Mouse (Mus musculus): ENCODE data around the gene Ganc.

The Ganc gene

DNA sequence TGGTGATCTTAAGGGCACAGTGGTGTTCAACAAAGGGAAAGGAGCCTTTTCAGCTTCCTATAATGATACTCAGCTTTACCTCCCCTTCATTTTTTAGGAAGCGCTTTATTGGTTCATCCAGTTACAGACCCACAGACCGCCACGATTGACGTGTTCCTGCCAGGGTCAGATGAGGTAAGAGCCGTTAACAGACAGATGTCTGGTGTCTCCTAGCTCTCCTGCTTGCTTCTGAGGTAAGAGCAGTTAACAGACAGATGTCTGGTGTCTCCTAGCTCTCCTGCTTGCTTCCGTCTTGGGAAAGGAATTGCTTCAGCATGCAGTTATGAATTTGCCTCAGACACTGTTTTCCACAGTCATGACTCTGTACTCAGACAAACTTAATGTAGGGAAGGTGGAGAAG lies 47.0 kb downstream of the Ganc start:
- no peak for DNase-seq (ENCODE audit: low spot score in 2 of 2)

- no peak for DNase-seq (ENCODE audit: low spot score in 2 of 2)
These were observed 48.9 kb downstream of the Ganc start for GRCm38 (mm10) chr2:120452600-120452999.

GRCm38 (mm10) chr2:120454987-120455386 lies 51.3 kb downstream of the Ganc start:
- no peak for DNase-seq (ENCODE audit: low spot score in 2 of 2)

GRCm38 (mm10) chr2:120455719-120456118 lies 52.0 kb downstream of the Ganc start, which contains the start of gene Capn3:
Gene Capn3 (plus strand): TSS chr2:120456019.
- DNase-seq (ENCODE audit: low spot score in 2 of 2) = no peak

GRCm38 (mm10) chr2:120460216-120460615 lies 56.5 kb downstream of the Ganc start:
- DNase-seq (ENCODE audit: low spot score in 2 of 2) = no peak

GRCm38 (mm10) chr2:120463328-120463727 lies 59.6 kb downstream of the Ganc start:
- no peak for DNase-seq (ENCODE audit: low spot score in 2 of 2)

DNA sequence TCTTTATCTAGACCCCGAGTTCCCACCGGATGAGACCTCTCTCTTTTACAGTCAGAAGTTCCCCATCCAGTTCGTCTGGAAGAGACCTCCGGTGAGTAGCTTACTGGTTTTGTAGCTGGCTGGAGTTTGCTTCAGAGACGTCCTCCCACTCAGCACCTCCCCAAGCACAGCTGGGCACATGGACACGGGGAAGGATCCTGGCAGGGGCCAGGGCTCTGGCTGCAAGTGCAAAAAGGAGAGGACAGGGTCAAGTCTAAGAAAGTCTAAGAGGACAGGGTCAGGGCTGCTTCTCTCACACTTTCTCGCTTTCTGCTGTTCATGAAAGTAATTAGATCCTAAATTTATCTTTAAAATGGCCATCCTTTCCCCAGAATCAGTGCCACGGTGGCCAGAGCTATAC lies 60.4 kb downstream of the Ganc start:
- DNase-seq (ENCODE audit: low spot score in 2 of 2) = no peak

GRCm38 (mm10) chr2:120464732-120465396 lies 61.2 kb downstream of the Ganc start:
- DNase-seq (ENCODE audit: low spot score in 2 of 2) = no peak

GRCm38 (mm10) chr2:120465397-120465785 lies 61.7 kb downstream of the Ganc start:
- DNase-seq (ENCODE audit: low spot score in 2 of 2) = no peak

DNA sequence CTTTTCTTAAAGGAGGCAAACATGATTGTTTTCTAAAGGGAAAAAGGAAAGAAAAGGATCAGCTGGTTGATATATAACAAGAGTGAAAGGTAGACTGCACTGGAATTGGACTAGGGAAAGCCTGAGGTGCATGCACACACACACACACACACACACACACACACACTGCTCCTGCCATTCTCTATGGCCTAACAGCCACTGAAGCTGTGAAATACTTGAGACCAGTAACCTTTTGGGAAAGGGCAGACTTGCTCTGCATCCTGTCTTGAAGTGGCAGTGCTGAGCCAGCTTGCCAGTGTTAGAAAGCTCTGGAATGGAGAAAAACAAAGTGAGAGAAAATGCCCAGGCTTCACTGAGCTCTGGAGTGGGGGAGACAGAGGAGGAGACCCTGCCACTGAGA lies 64.3 kb downstream of the Ganc start:
- no peak for DNase-seq (ENCODE audit: low spot score in 2 of 2)

GRCm38 (mm10) chr2:120469220-120469619 lies 65.5 kb downstream of the Ganc start:
- no peak for DNase-seq (ENCODE audit: low spot score in 2 of 2)

- no peak for DNase-seq (ENCODE audit: low spot score in 2 of 2)
These were observed 66.0 kb downstream of the Ganc start for GRCm38 (mm10) chr2:120469715-120470114.

DNA sequence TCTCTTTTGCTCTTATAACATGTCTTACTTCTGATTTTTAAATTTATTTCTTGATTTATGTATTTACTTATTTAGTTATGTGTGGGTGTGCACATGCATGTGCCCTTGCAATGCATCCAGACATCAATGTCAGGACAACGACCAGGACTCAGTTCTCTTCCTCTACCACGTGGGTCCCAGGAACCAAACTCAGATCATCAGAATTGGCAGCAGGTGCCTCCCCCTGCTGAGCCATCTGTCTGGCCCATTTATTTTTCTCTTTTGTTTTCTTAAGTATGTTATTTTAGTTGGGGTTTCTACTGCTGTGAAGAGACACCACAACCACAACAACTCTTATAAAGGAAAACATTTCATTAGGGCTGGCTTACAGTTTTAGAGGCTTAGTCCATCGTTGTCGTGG lies 67.2 kb downstream of the Ganc start:
- DNase-seq (ENCODE audit: low spot score in 2 of 2) = no peak

- no peak for DNase-seq (ENCODE audit: low spot score in 2 of 2)
These were observed 72.8 kb downstream of the Ganc start for GRCm38 (mm10) chr2:120476277-120477087.

DNA sequence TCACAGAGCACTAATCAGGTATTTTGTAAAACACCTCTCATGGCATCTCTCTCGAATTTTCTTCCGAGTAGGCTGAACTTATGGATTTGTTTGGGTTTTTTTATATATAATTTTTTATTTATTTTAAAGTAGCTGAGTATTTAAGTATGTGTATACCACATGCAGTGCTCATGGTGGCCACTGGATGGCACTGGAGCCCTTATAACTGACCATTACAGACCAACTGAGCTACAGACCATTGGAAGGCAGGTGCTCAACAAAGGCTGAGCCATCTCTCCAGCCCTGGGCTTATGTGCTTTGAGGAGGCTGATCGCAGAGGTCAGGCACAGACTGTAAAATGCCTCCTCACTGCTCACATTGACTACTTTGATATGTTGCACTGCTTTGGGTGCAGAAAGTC lies 74.9 kb downstream of the Ganc start:
- peak; percentile 47 to 68 for DNase-seq (ENCODE audit: low spot score in 2 of 2)

DNA sequence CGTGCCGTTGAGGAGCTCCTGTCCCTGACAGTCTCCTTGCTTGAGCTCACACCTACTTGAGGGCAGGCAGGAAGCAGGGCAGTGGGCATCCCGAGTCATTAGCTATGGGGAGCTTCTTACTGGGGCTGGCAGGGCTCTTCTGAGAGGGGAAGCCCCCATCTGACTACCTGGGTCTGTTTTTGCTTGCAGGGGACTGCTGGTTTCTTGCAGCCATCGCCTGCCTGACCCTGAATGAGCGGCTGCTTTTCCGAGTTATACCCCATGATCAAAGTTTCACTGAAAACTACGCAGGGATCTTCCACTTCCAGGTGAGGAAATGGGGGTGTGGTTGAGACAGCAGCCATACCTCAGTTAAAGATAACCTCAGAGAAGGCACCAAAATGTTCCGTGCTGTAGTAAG lies 78.2 kb downstream of the Ganc start:
- no peak for DNase-seq (ENCODE audit: low spot score in 2 of 2)

- no peak for DNase-seq (ENCODE audit: low spot score in 2 of 2)
These were observed 79.1 kb downstream of the Ganc start for GRCm38 (mm10) chr2:120482506-120483389.

GRCm38 (mm10) chr2:120484241-120484640 lies 80.5 kb downstream of the Ganc start:
- no peak for DNase-seq (ENCODE audit: low spot score in 2 of 2)

DNA sequence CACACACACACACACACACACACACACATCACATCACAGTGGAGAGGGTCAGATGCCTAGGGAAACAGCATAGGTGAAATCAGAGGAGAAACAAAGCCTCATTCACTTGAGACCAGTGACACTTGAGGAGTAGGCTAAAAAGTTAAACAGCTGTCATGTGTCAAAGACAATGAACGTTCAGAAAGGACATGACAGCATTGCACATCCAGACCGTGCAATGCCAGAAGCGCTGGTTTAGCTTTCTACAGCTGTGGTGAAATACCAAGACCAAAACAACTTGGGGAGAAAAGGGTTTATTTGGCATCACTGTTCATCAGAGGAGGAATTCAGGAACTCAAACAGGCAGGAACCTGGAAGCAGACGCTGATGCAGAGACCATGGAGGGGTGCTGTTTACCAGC lies 89.6 kb downstream of the Ganc start:
- DNase-seq (ENCODE audit: low spot score in 2 of 2) = no peak

DNA sequence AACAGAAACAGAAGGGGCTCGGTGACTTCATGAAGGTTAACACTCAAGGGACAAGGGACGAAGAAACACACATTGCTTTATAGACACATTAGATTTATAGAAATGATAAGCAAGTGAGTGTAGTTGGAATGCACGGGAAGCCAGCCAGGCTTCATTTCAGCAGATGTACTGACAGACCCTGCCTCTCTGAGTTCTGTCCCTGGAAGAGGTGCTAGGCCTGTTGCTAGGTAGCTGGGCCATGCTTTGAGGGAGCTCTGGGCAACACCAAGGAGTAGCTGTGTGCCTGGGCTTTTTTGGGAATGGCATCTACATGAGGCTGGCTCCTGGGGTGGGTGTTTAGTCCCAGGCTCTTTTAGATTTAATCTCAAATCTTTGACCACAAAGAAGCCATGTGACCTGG lies 92.8 kb downstream of the Ganc start:
- no peak for DNase-seq (ENCODE audit: low spot score in 2 of 2)

DNA sequence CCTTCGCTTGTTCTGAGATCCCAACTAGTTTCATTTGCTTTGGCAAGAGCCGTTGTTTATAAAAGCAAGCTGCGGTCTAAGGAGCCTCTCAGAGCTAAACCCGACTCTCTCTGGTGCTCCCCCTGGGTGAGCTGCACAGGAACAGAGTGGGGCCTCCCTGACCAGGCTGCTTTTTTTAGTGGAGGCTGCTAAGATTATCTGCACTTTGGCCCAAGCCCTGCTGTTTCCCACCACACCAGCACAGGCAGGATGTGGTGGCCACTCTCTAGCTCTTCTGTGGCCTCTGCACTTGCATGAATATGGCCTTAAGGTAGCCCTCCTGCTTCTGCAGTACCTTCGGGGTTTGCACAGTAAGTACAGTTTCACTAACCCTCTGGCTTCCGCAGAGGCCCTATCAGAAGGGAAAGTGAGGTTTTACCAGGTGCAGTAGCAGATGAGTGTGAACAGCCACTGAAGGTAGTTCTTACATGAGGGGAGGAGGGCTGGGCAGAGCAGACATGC lies 96.3 kb downstream of the Ganc start:
- DNase-seq (ENCODE audit: low spot score in 2 of 2) = peak in 1 of 2 experiments; percentile 12
